Mouse (Mus musculus): ENCODE data around the gene Ablim1.

GRCm38 (mm10) chr19:57152357-57152756 is 162.4 kb downstream of the Ablim1 start:
- TF ChIP-seq CTCF (IDR thresholded peaks at IDR 0.05; ENCODE audit: low read depth) = no peak
- no peak for TF ChIP-seq EP300 (optimal IDR thresholded peaks at IDR 0.05)

Data from stomach, postnatal 0 days (tissue).